Mouse (Mus musculus) adrenal gland, postnatal 0 days (tissue): ENCODE data around the gene Ykt6. TPM values are rescaled to one million over a fixed set of nuclear protein-coding genes. Genes with fewer than 3 reads are reported as not detected.

Experiments used
- polyA plus RNA-seq: library from polyadenylated mRNA; unstranded; fragments of >200 nt; fragmentation: Nextera tagmentation; extraction: Ambion mirVana; gene quantifications from 2 replicates; pipeline ENCODE4 v1.2.1, GENCODE M21; 2015

The Ykt6 gene
- polyA plus RNA-seq = 34.0 and 43.6 TPM in 2 replicates

DNA sequence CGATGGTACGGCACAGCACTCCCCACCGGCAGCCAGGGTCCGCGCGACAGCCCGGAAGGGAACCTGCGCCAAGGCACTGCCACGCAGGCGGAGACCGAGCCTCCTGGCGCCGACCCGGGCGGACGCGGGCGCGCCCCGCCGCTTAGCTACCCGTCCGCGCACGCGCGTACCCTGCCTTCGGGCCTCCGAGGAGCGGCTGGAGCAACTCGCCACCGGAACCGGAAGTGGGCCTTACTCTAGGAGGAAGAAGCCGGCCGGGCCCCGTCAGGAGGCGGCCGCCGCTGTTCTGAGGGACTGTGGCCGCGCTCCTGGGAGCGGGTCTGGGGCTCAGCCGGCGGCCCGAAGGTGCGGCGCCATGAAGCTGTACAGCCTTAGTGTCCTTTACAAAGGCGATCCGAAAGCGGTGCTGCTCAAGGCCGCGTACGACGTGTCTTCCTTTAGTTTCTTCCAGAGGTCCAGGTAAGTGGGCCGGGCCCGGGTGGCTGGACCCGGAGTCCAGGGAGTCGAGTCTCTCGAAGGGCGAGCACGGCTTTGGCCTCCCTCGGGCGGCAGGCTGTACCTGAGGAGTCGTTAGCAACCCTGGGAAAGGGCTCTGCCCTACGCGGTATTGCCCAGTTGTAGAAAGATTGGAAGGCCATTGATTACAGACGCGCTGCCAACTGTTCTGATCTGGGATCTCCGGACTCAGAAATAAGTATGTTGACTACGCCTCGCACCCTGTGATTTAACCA lies at the start of gene Ykt6:
TSS of gene Ykt6 (plus strand) at position 148 of the 731 bp plus-strand sequence.

DNA sequence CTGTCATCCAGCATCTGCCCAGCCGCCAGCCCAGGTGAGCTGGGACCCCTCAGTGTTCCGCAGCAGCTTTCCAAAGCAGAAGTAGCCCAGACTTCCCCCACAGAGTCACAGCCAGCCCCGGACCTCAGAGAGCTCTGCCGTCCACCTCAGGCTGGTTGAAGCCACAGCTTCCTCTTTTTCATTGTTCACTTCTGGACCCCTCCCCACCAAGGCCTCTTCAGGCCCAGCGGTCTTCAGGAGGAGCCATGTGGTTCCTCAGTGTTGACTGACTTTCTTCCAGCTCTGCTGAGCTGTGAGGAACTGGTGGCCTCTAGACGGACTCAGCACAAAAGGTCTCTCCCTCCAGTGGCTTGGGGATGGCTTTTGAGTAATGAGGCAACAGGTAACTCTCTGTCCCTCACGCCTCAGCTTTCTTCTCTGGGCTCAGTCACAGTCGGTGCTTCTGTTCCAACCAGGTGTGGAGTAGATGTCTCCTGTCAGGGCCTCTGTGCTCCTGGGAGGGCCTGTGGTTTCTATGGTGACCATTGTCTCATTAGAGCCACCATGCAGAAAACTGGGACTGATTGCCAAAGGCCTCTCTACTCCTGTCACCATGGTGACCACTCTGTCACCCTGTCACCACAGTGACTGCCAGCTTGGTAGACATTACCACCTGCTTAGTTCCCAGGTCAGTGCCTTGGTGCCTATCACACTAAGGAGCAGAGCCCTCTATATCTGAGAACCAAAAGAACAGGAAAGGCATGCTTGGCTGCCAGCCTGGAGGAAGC lies 5.7 kb upstream of the Ykt6 start, which contains the start of gene Gck:
TSS of gene Gck (minus strand) at position 496 of the 767 bp plus-strand sequence.

Other genes starting within 250 kb of the Ykt6 start
- 376 and 410 TPM in 2 replicates for gene Mrps24, start 240.0 kb upstream of the Ykt6 start, polyA plus RNA-seq
- gene Urgcp, start 193.3 kb upstream of the Ykt6 start, polyA plus RNA-seq = 17.3 and 24.6 TPM in 2 replicates
- 59.9 and 79.1 TPM in 2 replicates for gene Dbnl, start 167.2 kb upstream of the Ykt6 start, polyA plus RNA-seq
- gene Pgam2, start 152.0 kb upstream of the Ykt6 start, polyA plus RNA-seq = 4.6 and 9.2 TPM in 2 replicates
- gene Polm, start 117.7 kb upstream of the Ykt6 start, polyA plus RNA-seq = 6.1 and 8.7 TPM in 2 replicates
- gene Aebp1, start 93.7 kb upstream of the Ykt6 start, polyA plus RNA-seq = 159 and 335 TPM in 2 replicates
- gene Pold2, start 77.4 kb upstream of the Ykt6 start, polyA plus RNA-seq = 42.4 and 50.9 TPM in 2 replicates
- 10.7 and 13.7 TPM in 2 replicates for gene Myl7, start 56.9 kb upstream of the Ykt6 start, polyA plus RNA-seq
- gene Gck, start 5.6 kb upstream of the Ykt6 start, polyA plus RNA-seq = 3.6 and 3.9 TPM in 2 replicates
- gene Camk2b, start 110.7 kb downstream of the Ykt6 start, polyA plus RNA-seq = 9.7 and 10.8 TPM in 2 replicates
- gene A730071L15Rik, start 244.3 kb downstream of the Ykt6 start, polyA plus RNA-seq = 0.40 and 0.47 TPM in 2 replicates
- gene Nudcd3, start 244.7 kb downstream of the Ykt6 start, polyA plus RNA-seq = 23.1 and 26.0 TPM in 2 replicates